Mouse (Mus musculus) midbrain, embryonic 16.5 days (tissue): ENCODE measurements around the gene Dll3. TPM values are rescaled to one million over a fixed set of nuclear protein-coding genes. Genes with fewer than 3 reads are reported as not detected.

ENCODE experiments used
- polyA plus RNA-seq: library from polyadenylated mRNA; unstranded; fragments of >200 nt; fragmentation: Nextera tagmentation; extraction: Ambion mirVana; gene quantifications from 2 replicates; pipeline ENCODE4 v1.2.1, GENCODE M21; 2015

The Dll3 gene
- polyA plus RNA-seq, 1 experiment from 2014 or later = 16.5 TPM

Other genes starting within 250 kb of the Dll3 start
- gene Fcgbp, start 231.0 kb downstream of the Dll3 start, polyA plus RNA-seq = 0.26 and 0.31 TPM in 2 replicates
- gene 9530053A07Rik, start 172.8 kb downstream of the Dll3 start, polyA plus RNA-seq = 0.03 and 0.07 TPM in 2 replicates
- 69.8 and 72.4 TPM in 2 replicates for gene Fbl, start 132.5 kb downstream of the Dll3 start, polyA plus RNA-seq
- gene Dyrk1b, start 122.8 kb downstream of the Dll3 start, polyA plus RNA-seq = 10.2 and 12.1 TPM in 2 replicates
- 3.5 and 4.3 TPM in 2 replicates for gene Eid2, start 34.4 kb downstream of the Dll3 start, polyA plus RNA-seq
- gene Eid2b, start 24.5 kb downstream of the Dll3 start, polyA plus RNA-seq = 44.2 and 44.8 TPM in 2 replicates
- gene Selenov, start 11.1 kb downstream of the Dll3 start, polyA plus RNA-seq = 1.2 TPM in 2 replicates
- 119 and 123 TPM in 2 replicates for gene Timm50, start 9.8 kb upstream of the Dll3 start, polyA plus RNA-seq
- 108 and 111 TPM in 2 replicates for gene Supt5, start 36.5 kb upstream of the Dll3 start, polyA plus RNA-seq
- gene Rps16, start 48.4 kb upstream of the Dll3 start, polyA plus RNA-seq = 414 and 435 TPM in 2 replicates
- 22.9 and 23.1 TPM in 2 replicates for gene Plekhg2, start 70.4 kb upstream of the Dll3 start, polyA plus RNA-seq
- 2.9 and 3.3 TPM in 2 replicates for gene Zfp36, start 78.0 kb upstream of the Dll3 start, polyA plus RNA-seq
- 39.6 and 40.3 TPM in 2 replicates for gene Med29, start 90.5 kb upstream of the Dll3 start, polyA plus RNA-seq
- 96.1 and 109 TPM in 2 replicates for gene Paf1, start 90.7 kb upstream of the Dll3 start, polyA plus RNA-seq
- gene Gmfg, start 135.2 kb upstream of the Dll3 start, polyA plus RNA-seq = 2.8 and 3.5 TPM in 2 replicates
- 13.9 and 15.0 TPM in 2 replicates for gene Lrfn1, start 149.7 kb upstream of the Dll3 start, polyA plus RNA-seq
- gene Ifnl2, start 208.2 kb upstream of the Dll3 start, polyA plus RNA-seq = not detected in 2 replicates
- gene Ifnl3, start 220.6 kb upstream of the Dll3 start, polyA plus RNA-seq = not detected in 2 replicates
- gene Sycn, start 238.6 kb upstream of the Dll3 start, polyA plus RNA-seq = not detected in 2 replicates
- gene Nccrp1, start 245.0 kb upstream of the Dll3 start, polyA plus RNA-seq = 0.15 TPM in 1 of 2 replicates, not detected in the other